17 mouse cellular contexts compared by ENCODE assay signal in the genomic region with DNA sequence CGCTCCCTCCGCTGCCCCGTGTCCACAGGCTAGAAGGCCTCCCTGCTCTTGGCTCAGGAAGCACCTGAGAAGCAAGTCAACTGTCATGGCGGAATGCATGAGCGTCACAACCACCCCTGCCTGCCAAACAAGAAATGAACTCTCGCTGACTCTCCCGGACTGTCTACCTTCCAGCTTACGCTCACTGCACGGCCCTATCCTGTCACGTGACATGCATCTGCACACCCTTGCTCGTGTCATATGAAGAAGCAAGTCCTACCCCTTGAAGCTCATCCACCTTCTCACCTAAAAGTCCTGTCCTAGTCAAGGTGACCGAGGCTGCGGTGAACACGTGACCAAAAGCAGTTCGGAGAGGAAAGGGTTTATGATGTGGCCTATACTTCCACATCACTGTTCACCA. TPM values are rescaled to one million over a fixed set of nuclear protein-coding genes. Genes with fewer than 3 reads are reported as not detected.
DNase-seq lines count a peak whose midpoint lies in the region; ATAC-seq and TF ChIP-seq lines count a peak whose summit lies in the region.
"Had no signal": no experiment of that assay in that cellular context is flagged by ENCODE, and none has a peak within 500 bp of the region (broad histone marks: within the 10 kb centered on the region; RNA-seq: fewer than 3 reads in every experiment).

No protein-coding gene starts in this region.

- no peak overlapping the region for H3K4me3 ChIP-seq in gastrocnemius, adult 2 months
- no peak overlapping the region for H3K4me3 ChIP-seq in thymus, adult 2 months (ENCODE audit: control insufficient read depth, insufficient read depth, low read length)
- no peak overlapping the region for H3K4me3 ChIP-seq in intestine, embryonic 15.5 days (replicated peaks)
- no peak overlapping the region for H3K4me3 ChIP-seq in heart, embryonic 12.5 days
- H3K4me3 ChIP-seq: forebrain, embryonic 13.5 days; midbrain, embryonic 12.5 days; myocyte had no signal

- H3K9me3 ChIP-seq in intestine, embryonic 15.5 days = no peaks in the 10 kb centered on the region
- no peaks in the 10 kb centered on the region for H3K9me3 ChIP-seq in heart, embryonic 12.5 days (replicated peaks)
- H3K9me3 ChIP-seq: forebrain, embryonic 13.5 days; midbrain, embryonic 12.5 days had no signal

- no peak for TF ChIP-seq CTCF in gastrocnemius, adult 2 months (IDR thresholded peaks at IDR 0.05)
- TF ChIP-seq CTCF in thymus, adult 2 months (IDR thresholded peaks at IDR 0.05; ENCODE audit: borderline replicate concordance, control insufficient read depth, extremely low read depth, insufficient read depth, low read length, poor library complexity) = no peak

- no peak overlapping the region for H3K9ac ChIP-seq in intestine, embryonic 15.5 days
- no peak overlapping the region for H3K9ac ChIP-seq in heart, embryonic 12.5 days
- H3K9ac ChIP-seq: forebrain, embryonic 13.5 days; midbrain, embryonic 12.5 days had no signal

- H3K4me2 ChIP-seq in intestine, embryonic 15.5 days (replicated peaks) = no peak overlapping the region
- no peak overlapping the region for H3K4me2 ChIP-seq in heart, embryonic 12.5 days
- H3K4me2 ChIP-seq: forebrain, embryonic 13.5 days; midbrain, embryonic 12.5 days had no signal

- H3K27ac ChIP-seq in gastrocnemius, adult 2 months = peak overlapping the region; percentile 73; the same call in 1 of the 2 replicates
- no peak overlapping the region for H3K27ac ChIP-seq in thymus, adult 2 months (ENCODE audit: control insufficient read depth, insufficient read depth, low read length)
- H3K27ac ChIP-seq in intestine, embryonic 15.5 days = no peak overlapping the region
- H3K27ac ChIP-seq in heart, embryonic 12.5 days (ENCODE audit: poor library complexity, severe bottlenecking) = no peak overlapping the region
- H3K27ac ChIP-seq: forebrain, embryonic 13.5 days; midbrain, embryonic 12.5 days had no signal

- no peaks in the 10 kb centered on the region for H3K27me3 ChIP-seq in thymus, adult 2 months (ENCODE audit: control insufficient read depth, insufficient read depth, low read length)
- H3K27me3 ChIP-seq in intestine, embryonic 15.5 days (replicated peaks) = no peaks in the 10 kb centered on the region
- no peaks in the 10 kb centered on the region for H3K27me3 ChIP-seq in heart, embryonic 12.5 days (replicated peaks)
- H3K27me3 ChIP-seq: forebrain, embryonic 13.5 days; midbrain, embryonic 12.5 days had no signal

- intact Hi-C loops in gastrocnemius, adult 2 months (cut with DNase I) = no loop called here

- H3K36me3 ChIP-seq in thymus, adult 2 months (ENCODE audit: control insufficient read depth, insufficient read depth, low read length) = no peaks in the 10 kb centered on the region
- H3K36me3 ChIP-seq in intestine, embryonic 15.5 days = no peaks in the 10 kb centered on the region
- H3K36me3 ChIP-seq in heart, embryonic 12.5 days = peaks cover 10% of the 10 kb centered on the region
- H3K36me3 ChIP-seq: midbrain, embryonic 12.5 days had no signal

- peaks cover 31% of the 10 kb centered on the region for H3K4me1 ChIP-seq in thymus, adult 2 months (replicated peaks; ENCODE audit: control insufficient read depth, insufficient read depth, low read length)
- H3K4me1 ChIP-seq in intestine, embryonic 15.5 days (replicated peaks) = peaks cover 28% of the 10 kb centered on the region
- H3K4me1 ChIP-seq in heart, embryonic 12.5 days (replicated peaks) = peaks cover 50% of the 10 kb centered on the region

- TF ChIP-seq POLR2A in thymus, adult 2 months (IDR thresholded peaks at IDR 0.05; ENCODE audit: control insufficient read depth, extremely low read depth, insufficient read depth, low read length, poor library complexity) = no peak

- DNase-seq in gastrocnemius, adult 2 months = no peak
- no peak for DNase-seq in gastrocnemius, postnatal 10 days
- peak; percentile 5 for DNase-seq in thymus, adult 2 months
- no peak for DNase-seq in thymus, adult 18-20 months
- no peak for DNase-seq in c-Kit-positive CD71-positive TER-119-positive erythroid progenitor cells, embryonic 14.5 days (ENCODE audit: low spot score)
- DNase-seq: adrenal gland, adult 8-10 months; cerebellum, adult 9-11 months; embryo, embryonic 11 days; lung, postnatal 36 days; right cerebral cortex, adult 18-20 months had no signal

- WGBS in thymus, adult 2 months = 66% methylated on average over 15 of the region's 15 CpGs
- WGBS in intestine, embryonic 15.5 days = 91% methylated on average over 15 of the region's 15 CpGs
- 92% methylated on average over 15 of the region's 15 CpGs for WGBS in heart, embryonic 12.5 days

- ATAC-seq in intestine, embryonic 15.5 days = 0 out of 2 replicates have a peak, but pooled peaks have one; percentile 1
- ATAC-seq in granulocyte monocyte progenitor cell, adult 5-6 weeks (replicated peaks; ENCODE audit: poor library complexity, severe bottlenecking) = no peak
- ATAC-seq in heart, embryonic 12.5 days (ENCODE audit: insufficient number of reproducible peaks, low FRiP score) = no peak
- ATAC-seq: forebrain, embryonic 13.5 days; hindbrain, embryonic 16.5 days had no signal

RNA-seq across cellular contexts. Expression of gene Foxo3, which starts 50.4 kb away (rescaled TPM):
- 10 to 100 TPM; 25.7 to 40.5 TPM for total RNA-seq in gastrocnemius, adult 2 months (2021)
- total RNA-seq in gastrocnemius, postnatal 10 days (2021) = 10 to 100 TPM; 31.4 to 43.5 TPM
- 76.6 and 83.4 TPM in 2 replicates for polyA plus RNA-seq in thymus, adult 2 months (2012; rRNA removed)
- polyA plus RNA-seq in intestine, embryonic 15.5 days (2015; fragmentation: Nextera tagmentation; extraction: Ambion mirVana) = 6.4 and 7.6 TPM in 2 replicates
- 15.7 and 20.5 TPM in 2 replicates for total RNA-seq in granulocyte monocyte progenitor cell, adult 5-6 weeks (2014; fragmentation: Nextera tagmentation)
- total RNA-seq in granulocyte monocyte progenitor cell, adult 5-6 weeks (2017) = 23.3 and 25.3 TPM in 2 replicates
- polyA plus RNA-seq in heart, embryonic 12.5 days (2016; fragmentation: Nextera tagmentation; extraction: Ambion mirVana) = 4.5 and 5.8 TPM in 2 replicates
